ENCODE assay signal across 24 mouse cellular contexts in genomic region chr2:71524763-71525162, GRCm38 (mm10). TPM values are rescaled to one million over a fixed set of nuclear protein-coding genes. Genes with fewer than 3 reads are reported as not detected.
A peak's percentile ranks its signal among the peaks of the same experiment; 100 is the strongest.
DNase-seq lines count a peak whose midpoint lies in the region; ATAC-seq lines count a peak whose summit lies in the region.
"Had no signal": no experiment of that assay in that cellular context is flagged by ENCODE, and none has a peak within 500 bp of the region (broad histone marks: within the 10 kb centered on the region; RNA-seq: fewer than 3 reads in every experiment).

No protein-coding gene starts in this region.

- no peak for ATAC-seq in midbrain, embryonic 16.5 days
- ATAC-seq in midbrain, embryonic 13.5 days: no peak
- no peak for ATAC-seq in forebrain, embryonic 13.5 days
- ATAC-seq in erythroid progenitor cell, adult 5-6 weeks (replicated peaks; ENCODE audit: low FRiP score, poor library complexity, severe bottlenecking): no peak
- ATAC-seq: Patski had no signal

- peak overlapping the region; percentile 9; the same call in 1 of the 2 replicates for H3K4me2 ChIP-seq in midbrain, embryonic 16.5 days (ENCODE audit: low read length)
- no peak overlapping the region for H3K4me2 ChIP-seq in midbrain, embryonic 13.5 days (replicated peaks)
- peak overlapping the region; percentile 77 for H3K4me2 ChIP-seq in forebrain, embryonic 13.5 days
- H3K4me2 ChIP-seq: embryonic facial prominence, embryonic 15.5 days; kidney, embryonic 15.5 days; limb, embryonic 15.5 days; lung, embryonic 14.5 days; neural tube, embryonic 15.5 days had no signal

- H3K36me3 ChIP-seq in midbrain, embryonic 16.5 days (ENCODE audit: control insufficient read depth, insufficient read depth, low read length): no peaks in the 10 kb centered on the region
- H3K36me3 ChIP-seq in midbrain, embryonic 13.5 days: no peaks in the 10 kb centered on the region
- no peaks in the 10 kb centered on the region for H3K36me3 ChIP-seq in forebrain, embryonic 13.5 days (ENCODE audit: poor library complexity, severe bottlenecking)
- H3K36me3 ChIP-seq: embryonic facial prominence, embryonic 15.5 days; kidney, embryonic 15.5 days; limb, embryonic 15.5 days; neural tube, embryonic 15.5 days had no signal

- peaks cover 8% of the 10 kb centered on the region; the same call in 1 of the 2 replicates for H3K4me1 ChIP-seq in midbrain, embryonic 16.5 days (ENCODE audit: control insufficient read depth, insufficient read depth, low read length)
- H3K4me1 ChIP-seq in midbrain, embryonic 13.5 days (replicated peaks): peaks cover 14% of the 10 kb centered on the region
- peaks cover 47% of the 10 kb centered on the region for H3K4me1 ChIP-seq in forebrain, embryonic 13.5 days

- peaks cover 81% of the 10 kb centered on the region for H3K27me3 ChIP-seq in midbrain, embryonic 16.5 days (ENCODE audit: control insufficient read depth, insufficient read depth, low read depth, low read length)
- H3K27me3 ChIP-seq in midbrain, embryonic 13.5 days: peaks cover 97% of the 10 kb centered on the region
- peaks cover 86% of the 10 kb centered on the region for H3K27me3 ChIP-seq in forebrain, embryonic 13.5 days
- H3K27me3 ChIP-seq: Patski had no signal

- H3K27ac ChIP-seq in midbrain, embryonic 16.5 days (ENCODE audit: low read length): no peak overlapping the region
- no peak overlapping the region for H3K27ac ChIP-seq in midbrain, embryonic 13.5 days
- peak overlapping the region; percentile 74 for H3K27ac ChIP-seq in forebrain, embryonic 13.5 days
- H3K27ac ChIP-seq: embryonic facial prominence, embryonic 15.5 days; kidney, embryonic 15.5 days; limb, embryonic 15.5 days; liver, embryonic 14.5 days; neural tube, embryonic 15.5 days; stomach, postnatal 0 days had no signal

- peak; percentile 1 to 14 for DNase-seq in heart, postnatal 10 days
- DNase-seq in heart, adult 9 months (ENCODE audit: low spot score in 2 of 2): no peak
- DNase-seq in urinary bladder, postnatal 4 days (ENCODE audit: low spot score in 2 of 2): no peak
- DNase-seq: adrenal gland, adult 2 months; cerebellum, adult 11-12 months; cerebellum, postnatal 10 days; gastrocnemius, postnatal 36 days; kidney, adult 11 months; lung, embryonic 14.5 days; thymus, adult 2 months had no signal

- no peaks in the 10 kb centered on the region for H3K9me3 ChIP-seq in midbrain, embryonic 16.5 days (replicated peaks; ENCODE audit: control insufficient read depth, low read length, poor library complexity, severe bottlenecking)
- no peaks in the 10 kb centered on the region for H3K9me3 ChIP-seq in midbrain, embryonic 13.5 days
- no peaks in the 10 kb centered on the region for H3K9me3 ChIP-seq in forebrain, embryonic 13.5 days (replicated peaks)
- H3K9me3 ChIP-seq: embryonic facial prominence, embryonic 15.5 days; kidney, embryonic 15.5 days; limb, embryonic 15.5 days; neural tube, embryonic 15.5 days had no signal

- H3K4me3 ChIP-seq in midbrain, embryonic 16.5 days (ENCODE audit: low read depth, low read length): no peak overlapping the region
- no peak overlapping the region for H3K4me3 ChIP-seq in midbrain, embryonic 13.5 days (replicated peaks)
- peak overlapping the region; percentile 60 for H3K4me3 ChIP-seq in forebrain, embryonic 13.5 days
- H3K4me3 ChIP-seq: embryonic facial prominence, embryonic 15.5 days; kidney, embryonic 15.5 days; limb, embryonic 15.5 days; neural tube, embryonic 15.5 days had no signal

- no peak overlapping the region for H3K9ac ChIP-seq in midbrain, embryonic 16.5 days (ENCODE audit: low read depth, low read length)
- H3K9ac ChIP-seq in midbrain, embryonic 13.5 days (replicated peaks): no peak overlapping the region
- H3K9ac ChIP-seq in forebrain, embryonic 13.5 days: peak overlapping the region; percentile 60
- H3K9ac ChIP-seq: embryonic facial prominence, embryonic 15.5 days; kidney, embryonic 15.5 days; limb, embryonic 15.5 days; liver, embryonic 14.5 days; lung, embryonic 14.5 days; neural tube, embryonic 15.5 days had no signal

- intact Hi-C loops in heart, postnatal 10 days (cut with DNase I): loop anchor here (5.0 kb wide), 1 partner anchor 72 kb away; the partner anchor contains the start of gene Metap1d

- WGBS in midbrain, embryonic 16.5 days: 20% methylated on average over 13 of the region's 13 CpGs
- 18% methylated on average over 13 of the region's 13 CpGs for WGBS in midbrain, embryonic 13.5 days
- WGBS in forebrain, embryonic 13.5 days: 25% methylated on average over 13 of the region's 13 CpGs

RNA-seq across cellular contexts. Expression of gene Dlx1, which starts 3.1 kb away (rescaled TPM):
- total RNA-seq in heart, postnatal 10 days (2021): under 1 TPM in 1 of 2 experiments, not detected in 1; 0.48 TPM
- polyA plus RNA-seq in midbrain, embryonic 16.5 days (2015; fragmentation: Nextera tagmentation; extraction: Ambion mirVana): 31.5 and 55.5 TPM in 2 replicates
- polyA plus RNA-seq in midbrain, embryonic 13.5 days (2015; fragmentation: Nextera tagmentation; extraction: Ambion mirVana): 53.6 and 56.4 TPM in 2 replicates
- polyA plus RNA-seq in forebrain, embryonic 13.5 days (2015; fragmentation: Nextera tagmentation; extraction: Ambion mirVana): 278 and 287 TPM in 2 replicates
- 2.2 TPM in 1 of 2 replicates, not detected in the other for total RNA-seq in erythroid progenitor cell, adult 5-6 weeks (2015; ENCODE audit: low replicate concordance)
- total RNA-seq in erythroid progenitor cell, adult 5-6 weeks (2017; ENCODE audit: low replicate concordance): not detected in 2 replicates
- total RNA-seq: gastrocnemius, postnatal 36 days; hematopoietic stem cell, adult 5-6 weeks; megakaryocyte, adult 5-6 weeks had no signal
- polyA plus RNA-seq: lung, embryonic 14.5 days had no signal

RNA-seq across cellular contexts. Expression of gene Dlx2, which starts 21.8 kb away (rescaled TPM):
- not detected for total RNA-seq in heart, postnatal 10 days (2021)
- 4.5 and 10.9 TPM in 2 replicates for polyA plus RNA-seq in midbrain, embryonic 16.5 days (2015; fragmentation: Nextera tagmentation; extraction: Ambion mirVana)
- polyA plus RNA-seq in midbrain, embryonic 13.5 days (2015; fragmentation: Nextera tagmentation; extraction: Ambion mirVana): 10.5 and 14.6 TPM in 2 replicates
- polyA plus RNA-seq in forebrain, embryonic 13.5 days (2015; fragmentation: Nextera tagmentation; extraction: Ambion mirVana): 71.0 and 83.2 TPM in 2 replicates
- not detected in 2 replicates for total RNA-seq in erythroid progenitor cell, adult 5-6 weeks (2015; ENCODE audit: low replicate concordance)
- total RNA-seq in erythroid progenitor cell, adult 5-6 weeks (2017; ENCODE audit: low replicate concordance): not detected in 2 replicates
- total RNA-seq: gastrocnemius, postnatal 36 days; heart, adult 8-10 months; hematopoietic stem cell, adult 5-6 weeks; megakaryocyte, adult 5-6 weeks had no signal

Comparison
In these comparisons a context has a peak if more than half of its experiments do, and no peak if none do; other contexts are left out.
1. DNase-seq: peak in heart, postnatal 10 days (2 of 2); none in heart, adult 9 months (0 of 2) and urinary bladder, postnatal 4 days (0 of 2).